Mouse (Mus musculus) forebrain, embryonic 10.5 days (tissue): ENCODE results near the gene Ate1. TPM values are rescaled to one million over a fixed set of nuclear protein-coding genes. Genes with fewer than 3 reads are reported as not detected.
A peak's percentile ranks its signal among the peaks of the same experiment; 100 is the strongest.
"Not testable (repeated sequence)": the region's sequence is repeated elsewhere in the genome, so short reads cannot be mapped to it uniquely, and the experiment has no call there.

ENCODE experiments used
- DNase-seq: peaks from one replicate; pipeline ENCODE4 v3.0.0-alpha.2; 2017; ENCODE audit warnings: low spot score; ENCODE audit errors: extremely low spot score
- H3K27ac ChIP-seq: fragments of 300-500 bp; sonication (generic); 2 replicates; pipeline ENCODE4 v1.5.1; 2016; ENCODE audit warnings: mild to moderate bottlenecking
- H3K27me3 ChIP-seq: fragments of 300-500 bp; sonication (generic); 2 replicates; pipeline ENCODE4 v1.6.1; 2016; ENCODE audit warnings: mild to moderate bottlenecking; ENCODE audit not compliant: poor library complexity, severe bottlenecking
- H3K36me3 ChIP-seq: fragments of 300-500 bp; sonication (generic); replicated peaks from 2 replicates; pipeline ENCODE4 v1.6.1; 2016; ENCODE audit warnings: mild to moderate bottlenecking, moderate library complexity
- H3K4me1 ChIP-seq: fragments of 300-500 bp; sonication (generic); 2 replicates; pipeline ENCODE4 v1.6.1; 2016
- H3K4me3 ChIP-seq: fragments of 300-500 bp; sonication (generic); 2 replicates; pipeline ENCODE4 v1.5.1; 2016; ENCODE audit warnings: mild to moderate bottlenecking, moderate library complexity
- H3K9me3 ChIP-seq: fragments of 300-500 bp; sonication (generic); 2 replicates; pipeline ENCODE4 v1.6.1; 2016; ENCODE audit warnings: mild to moderate bottlenecking, moderate library complexity
- WGBS: fragments of 180-500 bp; shearing (Covaris S2); methylation state at CpG from one replicate; pipeline ENCODE4 v1.1.7; 2016; 5-methylcytosine and 5-hydroxymethylcytosine counted together
- polyA plus RNA-seq: library from polyadenylated mRNA; unstranded; fragments of >200 nt; fragmentation: Nextera tagmentation; extraction: Ambion mirVana; gene quantifications from 2 replicates; pipeline ENCODE4 v1.2.1, GENCODE M21; 2016

Gene Ate1
- polyA plus RNA-seq, 1 experiment from 2014 or later: 52.4 TPM

DNA sequence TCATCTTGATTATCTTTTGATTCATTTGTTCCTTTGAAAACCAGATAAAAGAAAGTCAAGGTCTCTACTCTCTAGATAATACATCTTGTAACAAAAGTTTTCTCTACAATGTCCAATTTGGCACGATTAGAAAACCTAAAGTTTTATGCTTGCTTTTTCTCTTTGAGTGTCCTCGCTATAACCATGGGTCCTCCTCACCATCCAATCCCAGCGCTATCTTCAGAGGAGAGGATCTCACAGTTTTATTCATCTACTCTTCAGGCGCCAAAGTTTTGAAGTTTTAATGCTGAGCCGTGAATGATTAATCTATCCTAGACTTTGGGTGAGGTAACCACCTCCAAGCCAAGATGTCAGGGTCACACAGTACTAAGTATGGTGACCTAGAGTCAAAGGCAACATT lies 84.4 kb downstream of the Ate1 start:
- 93% methylated on average over 5 of the region's 5 CpGs for WGBS
- H3K4me1 ChIP-seq: no peaks in the 10 kb centered on the region
- no peak for DNase-seq

DNA sequence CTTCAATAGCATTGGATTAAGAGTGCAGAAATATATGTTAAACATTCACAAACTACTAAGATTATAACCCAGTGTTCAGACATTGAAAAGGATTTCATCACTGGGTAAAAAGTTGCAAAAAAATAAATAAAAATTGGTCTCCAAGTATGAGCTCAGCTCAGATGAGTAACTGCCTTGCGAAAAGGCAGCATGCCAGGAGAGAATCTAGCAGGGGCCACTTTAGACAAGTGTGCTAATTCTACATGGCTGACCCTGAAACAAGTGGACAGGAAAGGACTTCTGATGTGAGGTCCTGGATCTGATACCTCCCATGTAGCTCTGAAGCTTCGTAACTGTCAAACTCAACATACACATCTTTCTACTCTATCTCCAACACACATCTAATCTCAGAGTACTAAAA lies 88.0 kb downstream of the Ate1 start:
- 0 out of 2 replicates have a peak, but pooled peaks cover 5% of the 10 kb centered on the region for H3K36me3 ChIP-seq
- H3K4me3 ChIP-seq: no peak overlapping the region
- H3K4me1 ChIP-seq: peaks cover 4% of the 10 kb centered on the region
- no peak overlapping the region for H3K27ac ChIP-seq
- H3K9me3 ChIP-seq: no peaks in the 10 kb centered on the region; the same call in 1 of the 2 replicates
- no peak for DNase-seq
- 94% methylated on average over 2 of the region's 2 CpGs for WGBS
- no peaks in the 10 kb centered on the region for H3K27me3 ChIP-seq

More for the DNA sequence above, 84.4 kb downstream of the Ate1 start:
- Histone ChIP-seq H3K9me3 (no peaks in the 10 kb centered on the region; the same call in 1 of the 2 replicates), H3K27me3 (no peaks in the 10 kb centered on the region), H3K27ac (no peak overlapping the region), H3K4me3 (no peak overlapping the region), H3K36me3 (peaks cover 7% of the 10 kb centered on the region; the same call in 1 of the 2 replicates)

DNA sequence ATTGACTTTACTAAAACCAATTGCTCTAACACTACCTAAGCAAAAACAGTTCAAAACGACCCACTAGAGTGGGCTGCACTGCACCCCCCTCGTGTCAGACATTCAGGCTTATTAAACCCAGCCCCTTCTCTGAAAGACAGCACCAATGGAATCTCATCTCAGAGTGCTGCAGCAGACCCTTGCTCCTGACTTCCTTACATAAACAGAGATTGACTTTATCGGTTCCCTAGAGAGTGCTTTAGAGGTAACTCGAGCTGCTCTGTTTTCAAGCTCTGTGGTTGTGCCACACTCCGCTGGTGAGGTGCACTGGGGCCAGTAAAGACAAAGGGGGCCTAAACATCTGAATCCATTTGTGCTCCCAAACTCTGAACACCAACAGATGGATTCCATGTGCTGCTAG lies 93.6 kb downstream of the Ate1 start:
- peaks cover 12% of the 10 kb centered on the region for H3K4me1 ChIP-seq
- H3K9me3 ChIP-seq: no peaks in the 10 kb centered on the region
- H3K27me3 ChIP-seq: peaks cover 11% of the 10 kb centered on the region
- H3K36me3 ChIP-seq: no peaks in the 10 kb centered on the region
- DNase-seq: peak; percentile 24
- H3K4me3 ChIP-seq: no peak overlapping the region
- H3K27ac ChIP-seq: peak overlapping the region; percentile 51
- WGBS: 5% methylated on average over 5 of the region's 5 CpGs

DNA sequence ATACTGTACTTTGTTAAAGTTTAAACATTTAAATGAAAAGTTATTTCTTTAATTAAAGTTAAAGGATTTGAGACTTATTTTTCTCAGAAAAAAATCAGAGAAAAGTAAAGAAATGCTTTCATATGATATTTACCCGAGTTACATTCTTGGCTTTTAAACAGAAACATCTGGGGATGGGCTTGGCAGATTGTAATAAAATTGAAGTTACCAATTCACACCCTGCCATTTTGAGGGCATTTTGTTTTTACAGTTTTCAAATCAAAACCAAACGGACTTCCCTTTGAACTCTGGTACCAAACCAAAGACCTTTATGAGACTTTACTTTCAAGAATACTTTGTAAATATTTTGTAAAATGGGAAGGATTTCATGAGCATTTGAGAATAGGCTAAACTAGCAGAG lies 94.2 kb downstream of the Ate1 start:
- 67% methylated on average over 2 of the region's 2 CpGs for WGBS
- Histone ChIP-seq H3K4me1 (peaks cover 12% of the 10 kb centered on the region), H3K9me3 (no peaks in the 10 kb centered on the region), H3K27me3 (peaks cover 14% of the 10 kb centered on the region), H3K27ac (no peak overlapping the region), H3K4me3 (no peak overlapping the region), H3K36me3 (no peaks in the 10 kb centered on the region)
- DNase-seq: no peak

DNA sequence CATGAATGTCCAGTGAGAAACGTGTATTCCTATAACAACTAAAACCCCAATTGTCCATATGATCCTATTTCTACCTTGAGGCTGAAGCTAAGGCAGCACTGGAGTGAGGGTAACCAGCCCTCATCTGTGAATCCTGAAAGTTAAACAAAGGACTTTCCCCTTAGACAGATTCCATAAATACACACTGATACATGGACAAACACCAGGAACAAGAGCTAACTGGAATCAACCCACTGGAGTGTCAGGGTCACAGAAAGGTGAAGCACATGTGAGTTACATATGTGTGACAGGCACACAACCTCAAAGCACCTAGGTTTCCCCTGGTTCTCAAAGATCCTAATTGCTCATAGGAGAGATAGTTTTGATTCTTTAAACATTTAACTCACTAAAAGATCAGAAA lies 100.2 kb downstream of the Ate1 start:
- H3K36me3 ChIP-seq: no peaks in the 10 kb centered on the region
- no peak overlapping the region for H3K4me3 ChIP-seq
- no peak overlapping the region for H3K27ac ChIP-seq
- H3K27me3 ChIP-seq: peaks cover 21% of the 10 kb centered on the region
- no peak for DNase-seq
- H3K9me3 ChIP-seq: no peaks in the 10 kb centered on the region
- peaks cover 7% of the 10 kb centered on the region; the same call in 1 of the 2 replicates for H3K4me1 ChIP-seq
- WGBS: 74% methylated on average over 1 of the region's 1 CpGs

DNA sequence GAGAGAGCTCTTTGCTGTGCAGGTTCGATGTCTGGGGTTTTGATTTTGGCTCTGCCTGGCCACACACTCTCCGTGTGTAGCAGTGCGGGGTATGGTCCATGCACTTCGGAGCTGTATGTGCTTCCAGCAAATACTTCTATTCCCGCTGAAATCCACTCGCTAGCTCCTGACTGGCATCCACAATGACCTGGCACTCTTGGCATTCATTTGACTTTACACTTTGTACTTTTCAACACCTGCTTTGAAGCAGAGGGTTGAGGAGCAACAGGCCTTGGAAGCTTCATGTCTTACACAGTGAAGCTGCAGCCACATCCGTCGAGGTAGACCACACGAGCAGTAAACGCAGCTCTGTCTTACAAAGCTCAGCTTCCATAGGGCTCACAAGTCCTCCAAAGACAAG lies 112.5 kb downstream of the Ate1 start:
- Histone ChIP-seq H3K9me3 (no peaks in the 10 kb centered on the region), H3K27ac (no peak overlapping the region), H3K27me3 (no peaks in the 10 kb centered on the region), H3K4me3 (no peak overlapping the region), H3K36me3 (no peaks in the 10 kb centered on the region), H3K4me1 (no peaks in the 10 kb centered on the region)
- DNase-seq: no peak
- 92% methylated on average over 10 of the region's 10 CpGs for WGBS

DNA sequence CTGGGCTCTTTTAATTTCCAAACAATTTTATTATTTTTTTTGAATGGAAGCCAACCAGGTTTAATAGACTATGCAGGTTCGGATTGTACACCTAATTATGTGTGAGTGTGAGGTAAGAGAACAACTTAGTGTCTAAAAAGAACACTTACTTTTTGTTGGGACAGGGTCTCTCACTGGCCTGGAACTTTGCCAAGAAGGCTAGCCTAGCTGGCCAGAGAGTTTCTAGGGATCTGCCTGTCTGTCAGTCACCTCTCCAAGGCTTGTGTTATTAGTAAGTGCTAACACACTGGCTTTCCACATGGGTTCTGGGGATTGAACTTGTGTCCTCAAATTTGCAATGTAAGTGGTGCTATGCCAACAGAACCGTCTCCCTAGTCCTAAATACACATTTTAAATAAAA lies 116.8 kb downstream of the Ate1 start:
- DNase-seq: no peak
- H3K4me3 ChIP-seq: no peak overlapping the region
- H3K36me3 ChIP-seq: peaks cover 13% of the 10 kb centered on the region
- 91% methylated on average over 2 of the region's 2 CpGs for WGBS
- no peaks in the 10 kb centered on the region for H3K9me3 ChIP-seq
- no peak overlapping the region for H3K27ac ChIP-seq
- H3K27me3 ChIP-seq: no peaks in the 10 kb centered on the region
- H3K4me1 ChIP-seq: no peaks in the 10 kb centered on the region

DNA sequence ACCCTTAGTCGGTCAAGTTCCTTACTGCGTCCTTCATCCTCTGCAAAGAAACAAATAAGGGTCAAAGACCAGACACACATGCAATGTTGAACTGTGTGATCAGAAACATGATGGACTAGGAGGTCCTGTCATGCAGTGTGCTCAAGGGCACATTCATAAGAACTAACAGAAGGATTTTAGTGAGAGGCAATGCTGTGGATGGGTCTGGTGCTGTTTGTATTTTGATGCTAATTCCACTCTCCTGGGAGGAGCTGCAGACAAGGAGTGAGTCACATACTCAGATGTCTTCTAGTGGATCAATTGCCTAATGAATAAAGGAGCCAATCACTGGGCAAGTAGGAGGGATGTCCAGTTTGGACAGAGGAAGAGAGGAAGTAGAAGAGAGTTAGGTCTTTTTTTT lies 125.5 kb downstream of the Ate1 start:
- peaks cover 23% of the 10 kb centered on the region for H3K36me3 ChIP-seq
- no peaks in the 10 kb centered on the region for H3K4me1 ChIP-seq
- 98% methylated on average over 2 of the region's 2 CpGs for WGBS
- H3K27ac ChIP-seq: no peak overlapping the region
- no peaks in the 10 kb centered on the region for H3K9me3 ChIP-seq
- no peak for DNase-seq
- no peak overlapping the region for H3K4me3 ChIP-seq
- no peaks in the 10 kb centered on the region for H3K27me3 ChIP-seq

DNA sequence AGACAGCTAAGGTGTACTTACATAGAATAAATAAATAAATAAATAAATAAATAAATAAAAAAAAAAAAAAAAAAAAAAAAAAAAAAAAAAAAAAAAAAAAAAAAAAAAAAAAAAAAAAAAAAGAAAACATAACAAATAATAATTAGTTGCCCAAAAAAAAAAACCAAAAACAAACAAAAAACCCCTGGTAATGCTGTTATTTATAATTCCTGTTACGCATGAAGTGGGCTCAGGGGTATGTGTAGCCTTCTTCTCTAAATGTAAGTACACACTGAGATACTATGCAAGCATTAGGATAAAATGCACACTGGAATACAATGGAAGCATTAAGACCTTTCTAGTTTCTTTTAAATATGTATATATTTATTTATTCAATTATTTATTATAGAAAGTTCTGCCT lies 130.1 kb downstream of the Ate1 start:
- H3K9me3 ChIP-seq, H3K27me3 ChIP-seq, H3K27ac ChIP-seq, DNase-seq, H3K4me3 ChIP-seq: not testable (repeated sequence)
- WGBS: 100% methylated on average over 1 of the region's 1 CpGs
- Histone ChIP-seq H3K36me3 (peaks cover 33% of the 10 kb centered on the region), H3K4me1 (peaks cover 20% of the 10 kb centered on the region)

DNA sequence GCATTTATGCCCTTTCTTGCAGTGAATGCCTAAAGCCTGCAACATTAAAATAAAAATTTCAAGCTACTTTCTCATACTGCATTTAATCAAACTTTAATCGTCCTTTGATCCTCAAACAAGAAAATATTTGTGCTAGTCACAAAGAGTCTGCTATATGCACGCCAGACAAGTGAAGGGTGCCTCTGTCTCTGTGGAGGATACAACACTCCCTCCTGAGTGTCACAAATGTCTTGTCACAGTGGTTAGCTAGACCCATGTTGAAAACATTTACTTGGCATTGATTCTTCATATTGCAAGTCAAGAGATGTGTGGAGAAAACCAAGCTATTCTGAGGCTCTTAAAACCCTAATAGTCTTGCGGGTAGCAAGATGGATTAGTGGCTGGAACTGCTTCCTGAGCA lies 133.9 kb downstream of the Ate1 start:
- no peak overlapping the region for H3K4me3 ChIP-seq
- no peak for DNase-seq
- peaks cover 19% of the 10 kb centered on the region for H3K36me3 ChIP-seq
- H3K27me3 ChIP-seq: peaks cover 4% of the 10 kb centered on the region
- H3K4me1 ChIP-seq: peaks cover 29% of the 10 kb centered on the region
- 80% methylated on average over 3 of the region's 3 CpGs for WGBS
- 0 out of 2 replicates have a peak, but pooled peaks cover 5% of the 10 kb centered on the region for H3K9me3 ChIP-seq
- peak overlapping the region; percentile 51; the same call in 1 of the 2 replicates for H3K27ac ChIP-seq

DNA sequence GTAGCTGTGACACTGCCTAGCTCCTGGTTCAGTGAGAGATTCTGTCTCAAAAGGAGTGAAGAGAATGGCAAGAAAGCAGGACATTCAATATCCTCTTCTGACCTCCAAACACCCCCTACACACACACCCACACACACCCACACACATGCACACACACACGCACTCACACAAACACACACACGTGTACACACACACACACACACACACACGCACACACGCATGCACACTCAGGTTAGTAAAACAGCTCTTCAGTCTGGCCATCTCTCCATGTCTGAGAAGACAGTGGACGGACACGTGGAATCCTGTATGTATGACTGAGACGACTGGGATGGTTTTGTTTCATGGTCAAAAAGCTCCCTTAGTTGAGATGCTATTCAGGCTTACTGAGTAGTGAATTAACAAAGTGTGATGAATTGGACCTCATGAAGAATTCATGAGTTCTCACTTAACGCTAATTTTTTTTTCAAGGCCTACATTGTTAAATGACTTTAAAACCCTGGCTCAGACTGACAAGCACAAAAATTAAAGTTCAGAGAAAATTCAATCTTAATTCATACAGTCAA lies 134.4 kb downstream of the Ate1 start:
- Histone ChIP-seq H3K36me3 (peaks cover 19% of the 10 kb centered on the region), H3K4me1 (peaks cover 34% of the 10 kb centered on the region), H3K4me3 (no peak overlapping the region), H3K27ac (peak overlapping the region; percentile 44; the same call in 1 of the 2 replicates), H3K9me3 (0 out of 2 replicates have a peak, but pooled peaks cover 5% of the 10 kb centered on the region), H3K27me3 (peaks cover 9% of the 10 kb centered on the region)
- no peak for DNase-seq
- 84% methylated on average over 8 of the region's 8 CpGs for WGBS

DNA sequence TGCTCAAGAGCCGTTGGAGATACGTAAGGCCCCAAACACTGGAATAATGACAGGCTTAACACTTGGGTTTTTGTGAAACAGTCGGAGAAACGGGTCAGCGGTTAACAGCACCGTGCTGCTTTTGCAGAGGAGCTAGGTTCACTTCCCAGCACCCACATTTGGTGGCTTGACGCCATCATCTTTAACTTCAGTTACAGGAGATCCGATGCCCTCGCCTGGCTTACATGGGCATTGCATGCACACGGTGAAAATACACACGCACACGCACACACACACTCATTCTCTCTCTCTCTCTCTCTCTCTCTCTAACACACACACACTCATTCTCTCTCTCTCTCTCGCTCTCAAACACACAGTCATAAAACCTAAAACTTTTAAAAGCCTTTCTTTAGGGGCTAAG lies 138.0 kb downstream of the Ate1 start:
- H3K9me3 ChIP-seq: 0 out of 2 replicates have a peak, but pooled peaks cover 5% of the 10 kb centered on the region
- peaks cover 8% of the 10 kb centered on the region for H3K36me3 ChIP-seq
- no peak overlapping the region for H3K27ac ChIP-seq
- no peak overlapping the region for H3K4me3 ChIP-seq
- DNase-seq: no peak
- peaks cover 46% of the 10 kb centered on the region for H3K27me3 ChIP-seq
- WGBS: 95% methylated on average over 13 of the region's 13 CpGs
- peaks cover 34% of the 10 kb centered on the region for H3K4me1 ChIP-seq

DNA sequence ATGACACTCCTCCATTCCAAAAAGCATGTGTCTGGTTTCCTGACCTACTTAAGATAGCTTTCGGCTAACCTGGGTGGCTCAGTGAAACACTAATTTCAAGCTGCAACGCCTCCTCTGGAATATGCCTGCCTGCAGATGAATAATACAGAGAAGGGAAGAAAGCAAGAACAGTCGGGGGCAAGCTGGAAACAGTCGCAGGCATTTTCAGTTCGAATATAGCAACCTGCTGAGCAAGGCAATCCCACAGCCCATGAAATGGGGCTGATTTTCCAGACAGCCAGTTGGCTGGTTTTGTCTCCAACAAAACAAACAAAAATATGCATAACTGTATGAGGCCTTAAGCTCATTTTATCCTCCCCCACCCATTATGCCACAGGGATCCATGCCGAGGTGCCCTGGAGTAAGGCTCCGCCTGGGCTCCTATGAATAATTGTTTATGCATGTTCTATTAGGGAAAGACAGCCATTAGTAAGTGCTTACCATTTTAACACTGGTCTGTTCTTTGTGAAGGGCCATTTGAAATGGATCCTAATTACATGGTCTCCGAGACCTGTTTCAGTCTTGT lies 138.7 kb downstream of the Ate1 start:
- DNase-seq: no peak
- Histone ChIP-seq H3K27ac (no peak overlapping the region), H3K27me3 (peaks cover 52% of the 10 kb centered on the region), H3K36me3 (peaks cover 4% of the 10 kb centered on the region; the same call in 1 of the 2 replicates), H3K4me1 (peaks cover 28% of the 10 kb centered on the region), H3K9me3 (0 out of 2 replicates have a peak, but pooled peaks cover 5% of the 10 kb centered on the region), H3K4me3 (no peak overlapping the region)
- 83% methylated on average over 8 of the region's 8 CpGs for WGBS
